In the genomic region with DNA sequence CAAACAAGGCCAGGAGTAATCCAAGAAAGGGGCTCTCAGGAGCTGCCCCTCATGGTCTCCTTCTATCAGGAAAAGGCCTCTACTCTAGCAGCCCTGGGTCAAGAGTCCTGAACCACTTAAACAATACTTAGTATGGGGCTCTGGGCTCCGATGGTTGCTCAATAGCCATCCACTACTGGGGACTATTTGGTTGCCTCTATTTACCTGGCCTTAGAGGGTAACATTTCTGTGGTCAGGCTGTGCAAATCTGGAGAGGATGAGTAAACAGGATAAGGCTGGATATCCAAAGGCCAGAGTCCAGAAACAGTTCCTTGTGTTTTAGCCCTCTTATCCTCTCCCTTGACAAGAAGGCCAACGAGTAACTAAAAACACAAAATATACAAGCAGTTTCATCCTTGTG, we compare ENCODE assay signal across 25 mouse cellular contexts. TPM values are rescaled to one million over a fixed set of nuclear protein-coding genes. Genes with fewer than 3 reads are reported as not detected.
A peak's percentile ranks its signal among the peaks of the same experiment; 100 is the strongest.
DNase-seq lines count a peak whose midpoint lies in the region; ATAC-seq and TF ChIP-seq lines count a peak whose summit lies in the region.
"Had no signal": no experiment of that assay in that cellular context is flagged by ENCODE, and none has a peak within 500 bp of the region (broad histone marks: within the 10 kb centered on the region; RNA-seq: fewer than 3 reads in every experiment).

No protein-coding gene starts in this region.

- H3K27me3 ChIP-seq in liver, embryonic 11.5 days (replicated peaks; ENCODE audit: control insufficient read depth, insufficient read depth, low read length) = no peaks in the 10 kb centered on the region
- H3K27me3 ChIP-seq in liver, embryonic 12.5 days (replicated peaks) = no peaks in the 10 kb centered on the region
- H3K27me3 ChIP-seq in midbrain, embryonic 13.5 days = no peaks in the 10 kb centered on the region; the same call in 1 of the 2 replicates
- H3K27me3 ChIP-seq: CH12.LX; forebrain, embryonic 13.5 days; heart, embryonic 13.5 days; hindbrain, embryonic 15.5 days; limb, embryonic 12.5 days; midbrain, embryonic 12.5 days; neural tube, embryonic 13.5 days had no signal

- peaks cover 15% of the 10 kb centered on the region for H3K4me1 ChIP-seq in liver, embryonic 11.5 days (replicated peaks; ENCODE audit: control insufficient read depth, insufficient read depth, low read length)
- peaks cover 35% of the 10 kb centered on the region for H3K4me1 ChIP-seq in liver, embryonic 12.5 days
- peaks cover 4% of the 10 kb centered on the region for H3K4me1 ChIP-seq in lung, adult 2 months (ENCODE audit: control insufficient read depth, insufficient read depth, low read length)
- H3K4me1 ChIP-seq in midbrain, embryonic 13.5 days (replicated peaks) = peaks cover 22% of the 10 kb centered on the region

- no peak overlapping the region for H3K4me3 ChIP-seq in liver, embryonic 11.5 days (ENCODE audit: low read depth, low read length)
- no peak overlapping the region for H3K4me3 ChIP-seq in liver, embryonic 12.5 days
- H3K4me3 ChIP-seq in lung, adult 2 months (replicated peaks; ENCODE audit: extremely low read depth, low read depth, low read length) = no peak overlapping the region
- H3K4me3 ChIP-seq in midbrain, embryonic 13.5 days (replicated peaks) = no peak overlapping the region
- H3K4me3 ChIP-seq: forebrain, embryonic 13.5 days; heart, embryonic 13.5 days; hindbrain, embryonic 15.5 days; left cerebral cortex, adult 2 months; limb, embryonic 12.5 days; midbrain, embryonic 12.5 days; neural tube, embryonic 13.5 days had no signal

- no peak for TF ChIP-seq CTCF in lung, adult 2 months (IDR thresholded peaks at IDR 0.05; ENCODE audit: insufficient read depth, low read length)

- 71% methylated on average over 2 of the region's 2 CpGs for WGBS in liver, embryonic 11.5 days
- 72% methylated on average over 2 of the region's 2 CpGs for WGBS in liver, embryonic 12.5 days (ENCODE audit: insufficient replicate concordance)
- WGBS in lung, adult 2 months = 61% methylated on average over 2 of the region's 2 CpGs
- 83% methylated on average over 2 of the region's 2 CpGs for WGBS in midbrain, embryonic 13.5 days

- H3K36me3 ChIP-seq in liver, embryonic 11.5 days (ENCODE audit: control insufficient read depth, insufficient read depth, low read length) = no peaks in the 10 kb centered on the region
- no peaks in the 10 kb centered on the region for H3K36me3 ChIP-seq in liver, embryonic 12.5 days
- no peaks in the 10 kb centered on the region for H3K36me3 ChIP-seq in midbrain, embryonic 13.5 days
- H3K36me3 ChIP-seq: heart, embryonic 13.5 days; hindbrain, embryonic 15.5 days; limb, embryonic 12.5 days; midbrain, embryonic 12.5 days; neural tube, embryonic 13.5 days had no signal

- DNase-seq in liver, embryonic 11.5 days (ENCODE audit: low spot score) = no peak
- DNase-seq in lung, adult 2 months = peak; percentile 46
- peak; percentile 41 to 58 for DNase-seq in lung, postnatal 4 days
- DNase-seq: adrenal gland, adult 8-10 months; cerebellum, adult 9-10 months; cerebellum, postnatal 36 days; gastrocnemius, postnatal 10 days; heart, postnatal 10 days; kidney, adult 11 months; kidney, postnatal 14 days; lung, embryonic 14.5 days; thymus, adult 2 months; thymus, postnatal 36 days had no signal

- H3K9ac ChIP-seq in liver, embryonic 11.5 days (ENCODE audit: low read depth, low read length) = no peak overlapping the region
- H3K9ac ChIP-seq in liver, embryonic 12.5 days = no peak overlapping the region
- H3K9ac ChIP-seq in midbrain, embryonic 13.5 days (replicated peaks) = no peak overlapping the region
- H3K9ac ChIP-seq: forebrain, embryonic 13.5 days; heart, embryonic 13.5 days; hindbrain, embryonic 15.5 days; limb, embryonic 12.5 days; lung, embryonic 14.5 days; midbrain, embryonic 12.5 days; neural tube, embryonic 13.5 days had no signal

- ATAC-seq in liver, embryonic 11.5 days (replicated peaks; ENCODE audit: low FRiP score) = no peak
- ATAC-seq in liver, embryonic 12.5 days = no peak
- no peak for ATAC-seq in megakaryocyte progenitor cell, adult 5-6 weeks (replicated peaks; ENCODE audit: poor library complexity)
- ATAC-seq in midbrain, embryonic 13.5 days = no peak
- ATAC-seq: forebrain, embryonic 13.5 days; inflammation-experienced regulatory T-cells, adult 6 months had no signal

- no peak overlapping the region for H3K4me2 ChIP-seq in liver, embryonic 11.5 days
- H3K4me2 ChIP-seq in liver, embryonic 12.5 days = no peak overlapping the region
- H3K4me2 ChIP-seq in midbrain, embryonic 13.5 days (replicated peaks) = no peak overlapping the region
- H3K4me2 ChIP-seq: forebrain, embryonic 13.5 days; heart, embryonic 13.5 days; hindbrain, embryonic 15.5 days; limb, embryonic 12.5 days; lung, embryonic 14.5 days; midbrain, embryonic 12.5 days; neural tube, embryonic 13.5 days had no signal

- TF ChIP-seq POLR2A in lung, adult 2 months (IDR thresholded peaks at IDR 0.05; ENCODE audit: borderline replicate concordance, extremely low read depth, low read depth, low read length) = no peak

- peak overlapping the region; percentile 43; the same call in 1 of the 2 replicates for H3K27ac ChIP-seq in liver, embryonic 11.5 days (ENCODE audit: low read depth, low read length)
- peak overlapping the region; percentile 38; the same call in 1 of the 2 replicates for H3K27ac ChIP-seq in liver, embryonic 12.5 days
- H3K27ac ChIP-seq in midbrain, embryonic 13.5 days = no peak overlapping the region
- H3K27ac ChIP-seq: forebrain, embryonic 13.5 days; heart, embryonic 13.5 days; hindbrain, embryonic 15.5 days; left cerebral cortex, adult 2 months; limb, embryonic 12.5 days; midbrain, embryonic 12.5 days; neural tube, embryonic 13.5 days had no signal

- no peaks in the 10 kb centered on the region for H3K9me3 ChIP-seq in liver, embryonic 11.5 days (ENCODE audit: control insufficient read depth, low read length)
- no peaks in the 10 kb centered on the region for H3K9me3 ChIP-seq in liver, embryonic 12.5 days (replicated peaks)
- no peaks in the 10 kb centered on the region for H3K9me3 ChIP-seq in midbrain, embryonic 13.5 days
- H3K9me3 ChIP-seq: forebrain, embryonic 13.5 days; heart, embryonic 13.5 days; hindbrain, embryonic 15.5 days; limb, embryonic 12.5 days; midbrain, embryonic 12.5 days; neural tube, embryonic 13.5 days had no signal

RNA-seq across cellular contexts. Expression of gene Fem1b, which starts 3.0 kb away (rescaled TPM):
- polyA plus RNA-seq in liver, embryonic 11.5 days (2014; fragmentation: Nextera tagmentation; extraction: Ambion mirVana) = 30.4 and 33.6 TPM in 2 replicates
- 19.5 and 20.3 TPM in 2 replicates for polyA plus RNA-seq in liver, embryonic 12.5 days (2016; fragmentation: Nextera tagmentation; extraction: Ambion mirVana)
- 12.1 and 13.9 TPM in 2 replicates for polyA plus RNA-seq in lung, adult 2 months (2012; rRNA removed)
- total RNA-seq in megakaryocyte progenitor cell, adult 5-6 weeks (2015) = 28.2 and 31.4 TPM in 2 replicates
- total RNA-seq in megakaryocyte progenitor cell, adult 5-6 weeks (2017) = 46.9 and 54.6 TPM in 2 replicates
- 56.2 and 58.1 TPM in 2 replicates for polyA plus RNA-seq in midbrain, embryonic 13.5 days (2015; fragmentation: Nextera tagmentation; extraction: Ambion mirVana)

RNA-seq across cellular contexts. Expression of gene Cln6, which starts 23.8 kb away (rescaled TPM):
- 32.2 and 34.3 TPM in 2 replicates for polyA plus RNA-seq in liver, embryonic 11.5 days (2014; fragmentation: Nextera tagmentation; extraction: Ambion mirVana)
- 15.2 and 18.5 TPM in 2 replicates for polyA plus RNA-seq in liver, embryonic 12.5 days (2016; fragmentation: Nextera tagmentation; extraction: Ambion mirVana)
- 58.1 and 60.8 TPM in 2 replicates for polyA plus RNA-seq in lung, adult 2 months (2012; rRNA removed)
- 53.0 and 53.5 TPM in 2 replicates for total RNA-seq in megakaryocyte progenitor cell, adult 5-6 weeks (2015)
- 22.3 and 25.5 TPM in 2 replicates for total RNA-seq in megakaryocyte progenitor cell, adult 5-6 weeks (2017)
- polyA plus RNA-seq in midbrain, embryonic 13.5 days (2015; fragmentation: Nextera tagmentation; extraction: Ambion mirVana) = 4.6 and 5.7 TPM in 2 replicates

RNA-seq across cellular contexts. Expression of gene Calml4, which starts 43.1 kb away (rescaled TPM):
- polyA plus RNA-seq in liver, embryonic 11.5 days (2014; fragmentation: Nextera tagmentation; extraction: Ambion mirVana) = 1.8 and 2.6 TPM in 2 replicates
- 1.2 and 2.7 TPM in 2 replicates for polyA plus RNA-seq in liver, embryonic 12.5 days (2016; fragmentation: Nextera tagmentation; extraction: Ambion mirVana)
- 7.1 and 11.6 TPM in 2 replicates for polyA plus RNA-seq in lung, adult 2 months (2012; rRNA removed)
- 1.4 and 2.1 TPM in 2 replicates for total RNA-seq in megakaryocyte progenitor cell, adult 5-6 weeks (2015)
- total RNA-seq in megakaryocyte progenitor cell, adult 5-6 weeks (2017) = 1.6 and 2.8 TPM in 2 replicates
- polyA plus RNA-seq in midbrain, embryonic 13.5 days (2015; fragmentation: Nextera tagmentation; extraction: Ambion mirVana) = 4.7 and 9.8 TPM in 2 replicates
- total RNA-seq: CH12.LX had no signal
